Mouse (Mus musculus) right cerebral cortex, postnatal 10 days (tissue): ENCODE results near the gene Asic2.

Experiments used
- DNase-seq, 2 experiments: peaks; one replicate each; pipeline ENCODE4 v3.0.0; 2021; ENCODE audit warnings: low spot score in 2 of 2

The Asic2 gene

GRCm38 (mm10) chr11:80862941-80863340 is 1105.3 kb downstream of the Asic2 start:
- DNase-seq: no peak

GRCm38 (mm10) chr11:80858065-80858464 is 1110.2 kb downstream of the Asic2 start, which contains the start of gene Spaca3:
Gene Spaca3, plus strand, starts transcription at chr11:80858365.
- DNase-seq: no peak

GRCm38 (mm10) chr11:80856827-80857226 is 1111.4 kb downstream of the Asic2 start:
- no peak for DNase-seq

- DNase-seq: no peak
Measured at GRCm38 (mm10) chr11:80854908-80855307, 1113.3 kb downstream of the Asic2 start.

- no peak for DNase-seq
Measured at GRCm38 (mm10) chr11:80854430-80854829, 1113.8 kb downstream of the Asic2 start.

- DNase-seq: peak; percentile 41 to 67
Measured at GRCm38 (mm10) chr11:80853014-80853413, 1115.2 kb downstream of the Asic2 start.

- DNase-seq: no peak
Measured at GRCm38 (mm10) chr11:80851859-80852258, 1116.4 kb downstream of the Asic2 start.

- no peak for DNase-seq
Measured at GRCm38 (mm10) chr11:80848131-80848530, 1120.1 kb downstream of the Asic2 start.

GRCm38 (mm10) chr11:80846115-80846514 is 1122.1 kb downstream of the Asic2 start:
- DNase-seq: no peak

- no peak for DNase-seq
Measured at GRCm38 (mm10) chr11:80845486-80845885, 1122.8 kb downstream of the Asic2 start.

- no peak for DNase-seq
Measured at GRCm38 (mm10) chr11:80843435-80843834, 1124.8 kb downstream of the Asic2 start.

GRCm38 (mm10) chr11:80838724-80839123 is 1129.5 kb downstream of the Asic2 start:
- no peak for DNase-seq

- no peak for DNase-seq
Measured at GRCm38 (mm10) chr11:80835841-80836240, 1132.4 kb downstream of the Asic2 start.

- DNase-seq: no peak
Measured at GRCm38 (mm10) chr11:80835395-80835794, 1132.9 kb downstream of the Asic2 start.
